Mouse (Mus musculus) adrenal gland, adult 8-10 months (tissue): ENCODE measurements around the gene Prrc2c. TPM values are rescaled to one million over a fixed set of nuclear protein-coding genes. Genes with fewer than 3 reads are reported as not detected.

Experiments used
- microRNA-seq, 2 experiments: library from miRNA; unstranded; fragments of <30 nt; microRNA quantifications; one replicate each; pipeline ENCODE4 v1.2.0; 2022
- total RNA-seq, 4 experiments: library from RNA; stranded (reverse); gene quantifications; 2 replicates each; pipeline ENCODE4 v1.2.4; 2022

Prrc2c gene
- total RNA-seq, 4 experiments from 2014 or later = 169 to 176 (median 171) TPM

Small RNA genes lying within 50 kb of the gene (microRNA-seq; reads per million reads assigned to microRNA genes)
- gene Gm27616 = 0 to 0.17 reads per million in 2 experiments

Other genes starting within 250 kb of the Prrc2c start
- gene Mettl13, start 192.0 kb downstream of the Prrc2c start, total RNA-seq = 10 to 100 TPM; 16.3 to 34.5 (median 22.1) TPM
- gene Vamp4, start 170.0 kb downstream of the Prrc2c start, total RNA-seq = 10 to 100 TPM; 43.3 to 63.0 (median 53.2) TPM
- 1 to 10 TPM; 2.1 to 4.7 (median 3.3) TPM for gene Myoc, start 101.4 kb downstream of the Prrc2c start, total RNA-seq
- not detected for gene Myocos, start 82.3 kb downstream of the Prrc2c start, total RNA-seq
- 1 to 10 TPM in 2 of 4 experiments, under 1 TPM in 2; 0.25 to 3.6 (median 0.89) TPM for gene Fmo4, start 73.4 kb upstream of the Prrc2c start, total RNA-seq
- 100 to 1,000 TPM in 2 of 4 experiments, 10 to 100 TPM in 2; 36.8 to 391 (median 229) TPM for gene Fmo1, start 126.1 kb upstream of the Prrc2c start, total RNA-seq
- 10 to 100 TPM; 45.3 to 71.8 (median 66.9) TPM for gene Fmo2, start 158.2 kb upstream of the Prrc2c start, total RNA-seq
- not detected for gene Fmo6, start 197.0 kb upstream of the Prrc2c start, total RNA-seq
- under 1 TPM in 3 of 4 experiments, not detected in 1; 0.20 to 0.31 (median 0.24) TPM for gene Fmo3, start 244.0 kb upstream of the Prrc2c start, total RNA-seq